Mouse (Mus musculus): ENCODE results near the gene Slc35f1. TPM values are rescaled to one million over a fixed set of nuclear protein-coding genes. Genes with fewer than 3 reads are reported as not detected.

Gene Slc35f1
- polyA plus RNA-seq, 1 experiment = 2.9 TPM

DNA sequence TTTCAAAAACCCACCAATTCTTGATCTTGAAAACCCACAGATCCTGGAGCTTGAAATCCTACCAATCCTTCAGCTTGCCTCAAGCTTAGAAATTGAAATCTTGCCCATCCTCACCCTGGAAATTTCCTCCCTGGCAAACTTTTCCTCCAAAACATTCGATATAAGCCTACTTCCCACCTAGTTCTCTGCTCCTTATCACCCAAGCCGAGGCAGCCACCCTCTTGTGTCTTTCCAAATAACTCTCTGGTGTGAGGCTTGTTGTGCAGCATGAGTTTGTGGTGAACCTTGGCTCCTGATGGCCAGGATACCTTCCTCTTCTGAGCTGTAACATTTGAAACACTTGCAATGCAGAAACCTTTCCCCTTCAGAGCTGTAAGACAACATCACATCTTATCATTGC lies 132.6 kb downstream of the Slc35f1 start:
- TF ChIP-seq CTCF (conservative IDR thresholded peaks at IDR 0.05; ENCODE audit: insufficient read depth, insufficient read length, low read depth, low read length) (no peak), POLR2A (IDR thresholded peaks at IDR 0.05; ENCODE audit: low read depth, low read length) (no peak)
- no peak overlapping the region for H3K27ac ChIP-seq (ENCODE audit: insufficient read depth, low read depth, low read length)
- H3K4me3 ChIP-seq (ENCODE audit: insufficient read depth, low read depth, low read length) = no peak overlapping the region
- no peak for DNase-seq
- H3K36me3 ChIP-seq (ENCODE audit: control insufficient read depth, insufficient read depth, low read length) = no peaks in the 10 kb centered on the region
- no peaks in the 10 kb centered on the region for H3K4me1 ChIP-seq (ENCODE audit: control insufficient read depth, insufficient read depth, low read length)
- 76% methylated on average over 2 of the region's 2 CpGs for whole genome bisulfite sequencing
- H3K27me3 ChIP-seq (replicated peaks; ENCODE audit: control insufficient read depth, insufficient read depth, low read length) = no peaks in the 10 kb centered on the region

DNA sequence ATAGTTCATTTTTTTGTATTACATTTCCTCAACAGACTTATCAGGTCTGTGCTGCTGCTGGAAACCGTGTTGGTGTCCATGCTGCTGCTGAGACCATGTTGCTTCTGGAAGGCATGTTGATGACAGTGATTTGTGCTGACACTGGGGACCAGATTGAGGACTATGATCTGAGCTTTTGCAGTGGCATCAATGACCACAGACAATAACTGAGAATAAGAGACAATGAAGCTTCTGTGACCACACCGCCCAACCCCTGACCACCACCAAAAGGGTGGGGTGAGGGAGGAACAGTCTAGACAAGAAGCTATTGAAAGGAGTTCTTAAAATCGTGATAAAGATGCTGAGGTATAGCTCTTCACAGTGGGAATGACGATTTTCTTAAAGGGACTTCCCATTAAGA lies 135.4 kb downstream of the Slc35f1 start:
- H3K36me3 ChIP-seq (ENCODE audit: control insufficient read depth, insufficient read depth, low read length) = no peaks in the 10 kb centered on the region
- no peak for DNase-seq
- no peaks in the 10 kb centered on the region for H3K27me3 ChIP-seq (replicated peaks; ENCODE audit: control insufficient read depth, insufficient read depth, low read length)
- no peaks in the 10 kb centered on the region for H3K4me1 ChIP-seq (ENCODE audit: control insufficient read depth, insufficient read depth, low read length)
- no peak overlapping the region for H3K27ac ChIP-seq (ENCODE audit: insufficient read depth, low read depth, low read length)
- no peak overlapping the region for H3K4me3 ChIP-seq (ENCODE audit: insufficient read depth, low read depth, low read length)
- WGBS = 79% methylated on average over 4 of the region's 4 CpGs
- TF ChIP-seq POLR2A (IDR thresholded peaks at IDR 0.05; ENCODE audit: low read depth, low read length) (no peak), CTCF (conservative IDR thresholded peaks at IDR 0.05; ENCODE audit: insufficient read depth, insufficient read length, low read depth, low read length) (no peak)

GRCm38 (mm10) chr10:52840819-52841218 lies 150.5 kb downstream of the Slc35f1 start:
- no peak overlapping the region for H3K27ac ChIP-seq (ENCODE audit: insufficient read depth, low read depth, low read length)
- WGBS = 44% methylated on average over 2 of the region's 2 CpGs
- H3K4me3 ChIP-seq (ENCODE audit: insufficient read depth, low read depth, low read length) = no peak overlapping the region
- no peaks in the 10 kb centered on the region for H3K27me3 ChIP-seq (replicated peaks; ENCODE audit: control insufficient read depth, insufficient read depth, low read length)
- H3K36me3 ChIP-seq (ENCODE audit: control insufficient read depth, insufficient read depth, low read length) = no peaks in the 10 kb centered on the region
- H3K4me1 ChIP-seq (ENCODE audit: control insufficient read depth, insufficient read depth, low read length) = no peaks in the 10 kb centered on the region
- DNase-seq = no peak
- TF ChIP-seq POLR2A (IDR thresholded peaks at IDR 0.05; ENCODE audit: low read depth, low read length) (no peak), CTCF (conservative IDR thresholded peaks at IDR 0.05; ENCODE audit: insufficient read depth, insufficient read length, low read depth, low read length) (no peak)

DNA sequence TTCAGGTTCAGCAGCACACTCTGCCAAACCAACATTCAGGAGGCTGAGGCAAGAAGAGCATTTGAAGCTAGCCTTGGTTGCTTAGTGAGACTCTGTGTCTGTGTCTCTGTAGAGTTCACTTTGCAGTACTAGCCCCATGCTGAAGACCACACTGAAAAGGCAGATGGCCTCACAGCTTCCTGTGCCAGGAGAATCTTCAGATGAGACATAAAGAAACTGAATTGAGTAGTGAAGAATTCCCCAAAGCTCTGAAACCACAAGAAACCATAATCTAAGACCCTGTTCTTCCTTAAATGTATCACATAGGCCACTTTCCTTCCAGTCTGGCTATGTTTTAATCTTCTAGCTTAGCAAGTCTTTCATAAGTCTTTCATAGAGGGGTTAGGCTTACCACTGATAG lies 161.7 kb downstream of the Slc35f1 start:
- no peaks in the 10 kb centered on the region for H3K4me1 ChIP-seq (ENCODE audit: control insufficient read depth, insufficient read depth, low read length)

GRCm38 (mm10) chr10:52860851-52861250 lies 170.5 kb downstream of the Slc35f1 start:
- no peak for DNase-seq
- Histone ChIP-seq H3K4me3 (ENCODE audit: insufficient read depth, low read depth, low read length) (no peak overlapping the region), H3K27me3 (replicated peaks; ENCODE audit: control insufficient read depth, insufficient read depth, low read length) (no peaks in the 10 kb centered on the region), H3K4me1 (ENCODE audit: control insufficient read depth, insufficient read depth, low read length) (no peaks in the 10 kb centered on the region), H3K27ac (ENCODE audit: insufficient read depth, low read depth, low read length) (no peak overlapping the region), H3K36me3 (ENCODE audit: control insufficient read depth, insufficient read depth, low read length) (no peaks in the 10 kb centered on the region)
- 82% methylated on average over 2 of the region's 2 CpGs for WGBS
- TF ChIP-seq CTCF (conservative IDR thresholded peaks at IDR 0.05; ENCODE audit: insufficient read depth, insufficient read length, low read depth, low read length) (no peak), POLR2A (IDR thresholded peaks at IDR 0.05; ENCODE audit: low read depth, low read length) (no peak)

More for the DNA sequence above, 161.7 kb downstream of the Slc35f1 start:
- no peak overlapping the region for H3K27ac ChIP-seq (ENCODE audit: insufficient read depth, low read depth, low read length)
- H3K27me3 ChIP-seq (replicated peaks; ENCODE audit: control insufficient read depth, insufficient read depth, low read length) = no peaks in the 10 kb centered on the region
- H3K36me3 ChIP-seq (ENCODE audit: control insufficient read depth, insufficient read depth, low read length) = no peaks in the 10 kb centered on the region
- DNase-seq = no peak
- H3K4me3 ChIP-seq (ENCODE audit: insufficient read depth, low read depth, low read length) = no peak overlapping the region
- TF ChIP-seq CTCF (conservative IDR thresholded peaks at IDR 0.05; ENCODE audit: insufficient read depth, insufficient read length, low read depth, low read length) (no peak), POLR2A (IDR thresholded peaks at IDR 0.05; ENCODE audit: low read depth, low read length) (no peak)

DNA sequence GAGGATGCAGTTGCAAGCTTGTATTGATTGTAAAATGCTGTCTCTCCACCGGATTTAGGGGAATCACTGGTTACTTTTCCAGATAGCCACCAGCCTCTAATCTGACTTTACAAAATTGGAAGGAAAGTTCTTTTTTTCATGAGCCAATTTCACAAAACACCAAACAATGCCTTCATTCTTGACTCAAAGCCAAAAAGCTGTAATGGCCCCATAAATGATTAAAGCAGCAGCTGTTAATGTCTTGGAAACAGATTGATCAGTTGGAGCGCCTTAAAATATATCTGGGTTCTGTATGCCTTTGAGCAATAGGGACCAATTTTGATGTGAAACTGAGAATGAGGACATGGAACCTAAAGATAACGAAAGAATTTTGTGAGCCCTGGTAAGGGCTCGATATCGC lies 174.6 kb downstream of the Slc35f1 start:
- H3K4me1 ChIP-seq (ENCODE audit: control insufficient read depth, insufficient read depth, low read length) = no peaks in the 10 kb centered on the region
- H3K27me3 ChIP-seq (replicated peaks; ENCODE audit: control insufficient read depth, insufficient read depth, low read length) = no peaks in the 10 kb centered on the region
- H3K4me3 ChIP-seq (ENCODE audit: insufficient read depth, low read depth, low read length) = no peak overlapping the region
- TF ChIP-seq CTCF (conservative IDR thresholded peaks at IDR 0.05; ENCODE audit: insufficient read depth, insufficient read length, low read depth, low read length) (no peak), POLR2A (IDR thresholded peaks at IDR 0.05; ENCODE audit: low read depth, low read length) (no peak)
- H3K27ac ChIP-seq (ENCODE audit: insufficient read depth, low read depth, low read length) = no peak overlapping the region
- DNase-seq = no peak
- H3K36me3 ChIP-seq (ENCODE audit: control insufficient read depth, insufficient read depth, low read length) = no peaks in the 10 kb centered on the region
- 74% methylated on average over 5 of the region's 5 CpGs for WGBS

- no peak for DNase-seq
- H3K36me3 ChIP-seq (ENCODE audit: control insufficient read depth, insufficient read depth, low read length) = no peaks in the 10 kb centered on the region
- no peak for TF ChIP-seq POLR2A (IDR thresholded peaks at IDR 0.05; ENCODE audit: low read depth, low read length)
- TF ChIP-seq CTCF (conservative IDR thresholded peaks at IDR 0.05; ENCODE audit: insufficient read depth, insufficient read length, low read depth, low read length) = no peak
- H3K4me3 ChIP-seq (ENCODE audit: insufficient read depth, low read depth, low read length) = no peak overlapping the region
- H3K27me3 ChIP-seq (replicated peaks; ENCODE audit: control insufficient read depth, insufficient read depth, low read length) = no peaks in the 10 kb centered on the region
- no peak overlapping the region for H3K27ac ChIP-seq (ENCODE audit: insufficient read depth, low read depth, low read length)
- H3K4me1 ChIP-seq (ENCODE audit: control insufficient read depth, insufficient read depth, low read length) = no peaks in the 10 kb centered on the region
These were observed 180.8 kb downstream of the Slc35f1 start for GRCm38 (mm10) chr10:52871110-52871509.

DNA sequence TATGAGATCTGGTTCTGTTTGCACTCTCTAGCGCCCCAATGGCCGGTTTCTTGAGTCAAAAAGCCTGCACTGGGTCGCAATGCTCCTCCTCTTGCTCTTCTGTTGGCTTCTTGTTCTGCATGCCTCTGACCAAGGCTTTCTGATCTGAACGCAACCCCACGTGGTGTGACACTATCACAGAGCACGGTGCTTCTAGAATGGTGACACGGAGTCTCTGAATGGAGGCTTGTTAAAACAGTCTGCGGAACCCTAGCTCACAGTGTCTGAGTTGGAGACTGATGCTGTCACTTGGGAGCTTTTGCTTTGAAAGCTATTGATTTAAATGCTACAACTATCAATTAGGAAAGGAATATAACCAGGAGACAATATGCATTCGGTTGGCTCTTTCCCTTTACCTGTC lies 183.8 kb downstream of the Slc35f1 start:
- H3K36me3 ChIP-seq (ENCODE audit: control insufficient read depth, insufficient read depth, low read length) = no peaks in the 10 kb centered on the region
- no peak for TF ChIP-seq POLR2A (IDR thresholded peaks at IDR 0.05; ENCODE audit: low read depth, low read length)
- no peak for TF ChIP-seq CTCF (conservative IDR thresholded peaks at IDR 0.05; ENCODE audit: insufficient read depth, insufficient read length, low read depth, low read length)
- H3K4me1 ChIP-seq (ENCODE audit: control insufficient read depth, insufficient read depth, low read length) = no peaks in the 10 kb centered on the region
- no peak overlapping the region for H3K4me3 ChIP-seq (ENCODE audit: insufficient read depth, low read depth, low read length)
- no peaks in the 10 kb centered on the region for H3K27me3 ChIP-seq (replicated peaks; ENCODE audit: control insufficient read depth, insufficient read depth, low read length)
- DNase-seq = no peak
- WGBS = 74% methylated on average over 9 of the region's 9 CpGs
- no peak overlapping the region for H3K27ac ChIP-seq (ENCODE audit: insufficient read depth, low read depth, low read length)
